Mouse (Mus musculus) mature B cell (primary cell): ENCODE results near the gene Fggy.

ENCODE experiments used
- in situ Hi-C: fragments of 300-500 bp; cut with MboI; formaldehyde crosslinking; loops from 2 replicates; pipeline ENCODE4 v1.14.3; 2019

Gene Fggy

GRCm38 (mm10) chr4:95664327-95664726 lies 107.0 kb downstream of the Fggy start:
- in situ Hi-C loops: no loop called here

GRCm38 (mm10) chr4:95666284-95666889 lies 109.1 kb downstream of the Fggy start:
- in situ Hi-C loops: no loop called here

GRCm38 (mm10) chr4:95666896-95667295 lies 109.6 kb downstream of the Fggy start:
- in situ Hi-C loops: no loop called here

DNA sequence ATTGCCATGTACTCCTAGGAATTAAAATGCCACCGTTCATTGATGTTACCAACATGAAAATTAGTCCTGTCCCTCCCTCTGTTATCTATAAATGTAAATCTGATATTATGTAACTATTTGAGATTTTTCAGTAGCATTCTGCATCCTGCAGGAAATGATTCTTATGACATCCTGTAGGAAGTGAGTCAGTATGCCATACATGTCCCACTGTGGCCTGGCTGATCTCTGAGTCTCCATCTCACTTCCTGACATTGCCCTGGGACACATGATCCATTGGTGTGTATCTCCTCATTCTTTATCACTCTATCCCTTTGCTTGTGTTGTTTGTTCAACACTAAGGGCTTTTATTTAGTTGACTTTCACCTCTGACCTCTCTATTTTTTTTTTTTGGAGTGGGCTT lies 110.3 kb downstream of the Fggy start:
- in situ Hi-C loops: no loop called here

DNA sequence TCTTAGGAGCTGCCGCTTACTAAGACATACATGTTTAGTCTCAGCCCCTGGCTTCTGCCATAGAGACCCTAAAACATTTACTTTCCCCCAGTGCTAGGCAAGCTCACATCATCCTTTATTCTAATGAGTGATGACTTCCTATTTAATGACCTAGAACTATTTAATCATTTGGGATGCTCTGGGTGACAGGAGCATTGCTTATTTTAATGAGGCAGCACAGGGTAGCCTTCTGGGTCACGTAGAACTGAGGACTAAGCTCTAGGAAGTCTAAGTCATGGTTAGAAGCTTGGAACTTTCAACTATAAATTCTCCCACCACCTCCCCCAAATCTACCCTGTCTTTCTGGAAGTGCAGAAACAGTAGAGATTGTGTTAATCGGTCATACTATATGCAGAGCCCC lies 111.2 kb downstream of the Fggy start:
- in situ Hi-C loops: no loop called here

- in situ Hi-C loops: no loop called here
Measured at GRCm38 (mm10) chr4:95669336-95669735, 112.0 kb downstream of the Fggy start.

GRCm38 (mm10) chr4:95670559-95670958 lies 113.3 kb downstream of the Fggy start:
- in situ Hi-C loops: no loop called here

GRCm38 (mm10) chr4:95672039-95672438 lies 114.7 kb downstream of the Fggy start:
- in situ Hi-C loops: no loop called here

GRCm38 (mm10) chr4:95676390-95676789 lies 119.1 kb downstream of the Fggy start:
- in situ Hi-C loops: no loop called here

GRCm38 (mm10) chr4:95680756-95681449 lies 123.6 kb downstream of the Fggy start:
- in situ Hi-C loops: no loop called here

- in situ Hi-C loops: no loop called here
Measured at GRCm38 (mm10) chr4:95684522-95685080, 127.3 kb downstream of the Fggy start.

DNA sequence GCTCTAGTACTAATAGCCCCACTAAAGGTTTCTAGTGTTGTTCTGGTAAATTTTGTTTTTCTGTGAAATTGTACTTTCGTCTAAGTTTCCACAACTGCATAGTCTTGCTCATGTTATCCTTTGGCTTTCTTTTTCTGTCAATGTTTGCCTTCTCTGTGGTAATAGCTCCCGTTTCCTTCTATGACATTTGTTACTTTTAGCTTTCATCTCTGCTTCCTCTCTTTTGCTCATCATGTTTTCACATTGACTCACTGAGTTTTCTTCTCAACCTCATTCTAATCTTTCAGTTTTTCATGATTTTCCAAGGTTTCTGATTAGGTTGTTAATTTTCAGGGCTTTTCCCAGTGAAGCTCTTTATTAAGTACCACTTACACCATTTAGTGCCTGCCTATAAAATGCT lies 129.5 kb downstream of the Fggy start:
- in situ Hi-C loops: no loop called here

GRCm38 (mm10) chr4:95687350-95687749 lies 130.0 kb downstream of the Fggy start:
- in situ Hi-C loops: no loop called here

GRCm38 (mm10) chr4:95688159-95688558 lies 130.9 kb downstream of the Fggy start:
- in situ Hi-C loops: no loop called here

DNA sequence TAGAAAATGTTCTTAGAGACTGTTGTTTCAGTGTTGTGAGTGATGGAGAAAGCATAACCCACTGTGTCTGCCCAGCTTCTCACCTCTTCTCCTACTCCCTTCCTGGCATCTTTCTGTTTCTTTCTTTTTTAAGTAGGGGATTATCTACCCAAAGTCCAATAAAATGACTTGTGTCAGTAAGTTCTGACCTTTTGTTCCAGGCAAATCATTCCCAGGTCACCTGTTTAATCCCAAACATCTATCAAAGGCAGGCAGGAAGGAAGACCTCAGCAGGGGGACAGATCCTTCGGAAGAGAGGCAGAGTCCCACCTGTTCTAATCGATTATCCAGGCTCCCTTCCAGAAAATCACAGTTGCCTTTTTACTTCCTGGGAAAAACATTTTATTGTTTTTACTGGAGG lies 143.1 kb downstream of the Fggy start:
- in situ Hi-C loops: no loop called here

DNA sequence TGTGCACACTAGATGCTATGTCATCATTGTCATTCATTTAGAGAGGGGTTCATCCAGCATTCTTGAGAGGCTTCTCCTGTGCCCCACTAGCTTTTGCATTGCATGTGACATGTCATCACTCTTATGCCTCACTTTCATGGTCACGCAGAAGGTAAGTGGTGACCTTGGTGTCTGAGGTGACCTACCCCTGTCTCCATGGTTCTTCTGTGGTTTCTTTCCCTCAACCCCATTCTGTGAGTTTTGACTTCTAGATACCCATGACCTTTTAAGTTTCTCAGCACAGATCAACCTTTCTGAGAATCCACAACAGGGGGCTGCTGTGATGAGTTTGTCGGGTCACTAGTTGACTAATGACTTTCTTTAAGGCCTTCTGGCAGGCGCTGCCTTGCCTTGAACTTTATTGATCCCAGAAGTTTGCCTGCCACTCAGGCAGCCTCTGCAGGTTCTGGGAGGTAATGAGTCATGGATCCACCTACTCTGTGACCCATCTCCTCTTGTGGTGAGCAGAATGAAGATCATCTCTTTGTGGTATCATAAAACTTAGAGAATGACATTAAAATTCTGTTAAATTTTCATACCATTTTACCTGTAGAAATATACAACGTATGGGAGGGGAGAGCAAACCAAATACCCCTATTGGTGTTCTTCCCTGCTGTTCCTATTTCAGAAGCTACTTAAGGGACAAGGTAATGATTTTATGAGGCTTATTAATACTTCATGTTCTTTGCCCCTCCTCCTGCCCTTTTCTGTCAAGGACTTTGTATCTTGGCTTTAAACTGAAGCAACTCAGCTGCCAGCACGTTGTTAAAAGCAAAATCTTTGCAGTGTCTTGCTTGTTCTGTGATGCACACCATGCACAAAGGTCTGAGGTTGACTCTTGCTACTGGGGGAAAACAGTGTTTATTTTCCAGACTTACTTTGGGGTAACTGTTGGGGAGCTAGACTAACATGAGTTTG lies 150.9 kb downstream of the Fggy start:
- in situ Hi-C loops: no loop called here

GRCm38 (mm10) chr4:95709750-95710149 lies 152.4 kb downstream of the Fggy start:
- in situ Hi-C loops: no loop called here

- in situ Hi-C loops: no loop called here
Measured at GRCm38 (mm10) chr4:95712802-95713201, 155.5 kb downstream of the Fggy start.

GRCm38 (mm10) chr4:95713271-95713670 lies 156.0 kb downstream of the Fggy start:
- in situ Hi-C loops: no loop called here

DNA sequence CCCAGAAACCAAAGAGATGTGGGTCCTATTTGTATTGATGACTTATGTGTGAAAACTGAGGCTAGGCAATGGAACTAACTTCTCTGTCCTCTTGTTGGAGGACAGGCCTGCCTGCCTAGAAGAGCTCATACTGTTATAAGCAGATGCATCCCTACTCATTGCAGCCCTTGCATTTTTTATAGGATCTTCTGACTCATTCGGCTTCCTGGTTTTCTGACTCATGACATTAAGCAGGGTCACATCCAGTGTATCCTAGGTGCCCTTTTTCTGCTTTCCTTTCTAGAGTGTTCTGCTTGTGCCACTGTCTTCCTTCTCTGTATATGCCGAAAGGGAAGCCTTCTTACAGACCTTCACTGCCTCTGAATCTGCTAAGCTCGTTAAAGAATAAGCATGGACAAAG lies 158.8 kb downstream of the Fggy start:
- in situ Hi-C loops: no loop called here

GRCm38 (mm10) chr4:95723615-95724014 lies 166.3 kb downstream of the Fggy start:
- in situ Hi-C loops: no loop called here

DNA sequence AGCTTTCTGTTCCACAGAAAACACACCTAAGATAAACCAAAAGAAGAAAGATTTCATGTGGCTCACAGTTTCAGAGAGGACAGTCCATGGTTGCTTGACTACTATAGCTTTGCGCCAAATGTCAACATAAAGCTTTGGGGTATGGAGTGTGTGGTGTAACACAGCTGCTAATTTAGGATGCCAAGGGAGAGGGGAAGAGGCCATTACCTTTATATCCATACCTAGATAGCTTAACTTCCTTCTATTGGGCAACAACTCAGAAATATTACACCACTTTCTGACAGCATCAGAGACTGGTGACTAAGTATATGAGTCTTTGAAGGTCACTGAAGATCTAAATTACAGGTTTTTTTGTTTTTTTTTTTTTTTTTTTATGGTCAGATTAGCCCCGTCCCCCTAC lies 169.1 kb downstream of the Fggy start:
- in situ Hi-C loops: no loop called here
